Mouse (Mus musculus) brain, embryonic 14.5 days (tissue): ENCODE results near the gene Kcnq5.

Source experiments
- CTCF ChIP-seq: fragments of 200-500 bp; IDR thresholded peaks from 2 replicates; pipeline ENCODE4 v1.5.1; 2012; ENCODE audit warnings: inconsistent platforms, mild to moderate bottlenecking, moderate library complexity, borderline replicate concordance; ENCODE audit not compliant: insufficient read depth, insufficient read length; ENCODE audit errors: extremely low read depth
- POLR2A ChIP-seq: fragments of 200-500 bp; IDR thresholded peaks from 2 replicates; pipeline ENCODE4 v1.6.1; 2012; ENCODE audit warnings: mild to moderate bottlenecking, inconsistent platforms, borderline replicate concordance; ENCODE audit not compliant: poor library complexity, insufficient read depth, insufficient read length, severe bottlenecking; ENCODE audit errors: extremely low read depth

GRCm38 (mm10) chr1:21870889-21871288, 90.9 kb downstream of the Kcnq5 start:
- TF ChIP-seq CTCF (no peak), POLR2A (no peak)
